Mouse (Mus musculus) WW6 (cell line): ENCODE data around the gene Vmn1r160.
"Not testable (repeated sequence)": the region's sequence is repeated elsewhere in the genome, so short reads cannot be mapped to it uniquely, and the experiment has no call there.

Source experiments
- DNase-seq: peaks from one replicate; pipeline ENCODE4 v3.0.0-alpha.2; 2013; ENCODE audit warnings: low read depth, low spot score

The Vmn1r160 gene

DNA sequence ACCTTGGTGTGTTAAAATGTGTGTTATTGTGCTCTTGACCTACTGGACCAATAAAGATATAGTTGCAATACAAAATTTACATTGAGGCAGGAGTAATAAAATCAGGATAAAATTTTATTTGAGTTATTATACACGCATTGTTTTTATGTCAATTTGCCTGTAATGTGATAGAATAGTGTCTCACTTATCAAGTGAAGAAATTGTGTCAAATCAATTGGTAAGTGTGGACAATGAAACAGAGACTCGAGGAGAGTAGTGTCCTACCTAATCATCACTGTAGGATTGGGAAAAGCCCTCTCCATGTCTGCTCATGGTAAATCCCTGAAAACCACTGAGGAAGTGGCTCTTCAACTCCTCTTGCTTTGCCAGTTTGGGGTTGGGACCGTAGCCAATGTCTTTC, at the start of gene Vmn1r160:
TSS of gene Vmn1r160 (plus strand) at position 301 of the 400 bp plus-strand sequence.
- not testable (repeated sequence) for DNase-seq

DNA sequence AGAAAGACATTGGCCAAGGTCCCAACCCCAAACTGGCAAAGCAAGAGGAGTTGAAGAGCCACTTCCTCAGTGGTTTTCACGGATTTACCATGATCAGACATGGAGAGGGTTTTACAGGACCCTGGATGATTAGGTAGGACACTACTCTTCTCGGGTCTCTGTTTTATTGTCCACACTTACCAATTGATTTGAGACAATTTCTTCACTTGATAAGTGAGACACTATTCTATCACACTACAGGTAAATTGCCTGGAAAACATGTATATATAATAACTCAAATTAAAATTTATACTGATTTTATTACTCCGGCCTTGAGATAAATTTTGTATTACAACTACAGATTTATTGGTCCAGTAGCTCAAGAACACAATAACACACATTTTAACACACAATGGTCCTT, 27.5 kb upstream of the Vmn1r160 start, which contains the start of gene Vmn1r159:
TSS of gene Vmn1r159 (minus strand) at position 101 of the 400 bp plus-strand sequence.
- not testable (repeated sequence) for DNase-seq
